Mouse (Mus musculus) stomach, postnatal 0 days (tissue): ENCODE data around the gene Tshz3. TPM values are rescaled to one million over a fixed set of nuclear protein-coding genes. Genes with fewer than 3 reads are reported as not detected.

ENCODE experiments used
- ATAC-seq: fragments of 200-750 bp; cut with Nextera tagmentation; 2 replicates; pipeline ENCODE4 v1.8.0; 2017; ENCODE audit not compliant: low FRiP score, low TSS enrichment
- DNase-seq: peaks from one replicate; pipeline ENCODE4 v3.0.0-alpha.2; 2016; ENCODE audit warnings: low spot score
- H3K27ac ChIP-seq: fragments of 300-500 bp; sonication (generic); replicated peaks from 2 replicates; pipeline ENCODE4 v1.5.1; 2014; ENCODE audit warnings: mild to moderate bottlenecking, control low read depth
- H3K27me3 ChIP-seq: fragments of 300-500 bp; sonication (generic); 2 replicates; pipeline ENCODE4 v1.6.1; 2014; ENCODE audit warnings: low read length; ENCODE audit not compliant: control insufficient read depth, insufficient read depth
- H3K36me3 ChIP-seq: fragments of 300-500 bp; sonication (generic); 2 replicates; pipeline ENCODE4 v1.6.1; 2014; ENCODE audit warnings: low read length, mixed read lengths; ENCODE audit not compliant: control insufficient read depth, insufficient read depth
- H3K4me1 ChIP-seq: fragments of 300-500 bp; sonication (generic); replicated peaks from 2 replicates; pipeline ENCODE4 v1.6.1; 2014; ENCODE audit warnings: antibody characterized with exemption; ENCODE audit not compliant: control insufficient read depth, insufficient read depth
- H3K4me2 ChIP-seq: fragments of 300-500 bp; sonication (generic); replicated peaks from 2 replicates; pipeline ENCODE4 v1.6.1; 2014; ENCODE audit warnings: low read depth, mild to moderate bottlenecking, control low read depth, moderate library complexity
- H3K4me3 ChIP-seq: fragments of 300-500 bp; sonication (generic); 2 replicates; pipeline ENCODE4 v1.5.1; 2014; ENCODE audit warnings: low read depth, low read length, control low read depth
- H3K9ac ChIP-seq: fragments of 300-500 bp; sonication (generic); 2 replicates; pipeline ENCODE4 v1.6.1; 2014; ENCODE audit warnings: mild to moderate bottlenecking, low read length, control low read depth, mixed read lengths
- H3K9me3 ChIP-seq: fragments of 300-500 bp; sonication (generic); 2 replicates; pipeline ENCODE4 v1.6.1; 2016; ENCODE audit warnings: low read length; ENCODE audit not compliant: control insufficient read depth
- CTCF ChIP-seq: IDR thresholded peaks from 2 replicates; pipeline ENCODE4 v1.5.1; 2016; ENCODE audit warnings: antibody characterized with exemption, low read depth, mild to moderate bottlenecking, moderate library complexity
- EP300 ChIP-seq: optimal IDR thresholded peaks from 2 replicates; pipeline ENCODE3; 2016; ENCODE audit warnings: antibody characterized with exemption
- WGBS: fragments of 180-500 bp; shearing (Covaris S2); extraction: QIAGEN DNeasy Blood & Tissue Kit; methylation state at CpG from one replicate; pipeline ENCODE4 v1.1.7; 2014; 5-methylcytosine and 5-hydroxymethylcytosine counted together
- polyA plus RNA-seq: library from polyadenylated mRNA; unstranded; fragments of >200 nt; fragmentation: Nextera tagmentation; extraction: Ambion mirVana; gene quantifications from 2 replicates; pipeline ENCODE4 v1.2.1, GENCODE M21; 2015

Tshz3 gene
- polyA plus RNA-seq, 1 experiment from 2014 or later: 4.3 TPM

GRCm38 (mm10) chr7:36687508-36687907 is 10.4 kb upstream of the Tshz3 start:
- Histone ChIP-seq H3K4me3 (no peak overlapping the region), H3K27ac (no peak overlapping the region), H3K4me1 (no peaks in the 10 kb centered on the region), H3K4me2 (no peak overlapping the region), H3K27me3 (no peaks in the 10 kb centered on the region), H3K9me3 (no peaks in the 10 kb centered on the region), H3K36me3 (no peaks in the 10 kb centered on the region), H3K9ac (no peak overlapping the region)
- ATAC-seq: no peak
- WGBS: 78% methylated on average over 1 of the region's 1 CpGs
- no peak for DNase-seq
- no peak for TF ChIP-seq CTCF

GRCm38 (mm10) chr7:36689049-36689793 is 8.7 kb upstream of the Tshz3 start:
- DNase-seq: no peak
- H3K27ac ChIP-seq: no peak overlapping the region
- H3K9me3 ChIP-seq: no peaks in the 10 kb centered on the region
- H3K27me3 ChIP-seq: no peaks in the 10 kb centered on the region; the same call in 1 of the 2 replicates
- no peak overlapping the region for H3K9ac ChIP-seq
- H3K4me3 ChIP-seq: no peak overlapping the region
- no peaks in the 10 kb centered on the region for H3K4me1 ChIP-seq
- TF ChIP-seq CTCF (no peak), EP300 (no peak)
- 52% methylated on average over 7 of the region's 7 CpGs for WGBS
- no peaks in the 10 kb centered on the region for H3K36me3 ChIP-seq
- ATAC-seq: peak; percentile 10; the same call in 1 of the 2 replicates
- H3K4me2 ChIP-seq: no peak overlapping the region

- Histone ChIP-seq H3K36me3 (no peaks in the 10 kb centered on the region), H3K9me3 (no peaks in the 10 kb centered on the region), H3K9ac (no peak overlapping the region), H3K4me3 (peak overlapping the region; percentile 15; the same call in 1 of the 2 replicates), H3K27ac (no peak overlapping the region), H3K4me2 (peak overlapping the region; percentile 20; the same call in 1 of the 2 replicates), H3K4me1 (no peaks in the 10 kb centered on the region), H3K27me3 (peaks cover 5% of the 10 kb centered on the region; the same call in 1 of the 2 replicates)
- TF ChIP-seq EP300 (no peak), CTCF (peak; percentile 64)
- ATAC-seq (no peak), DNase-seq (peak; percentile 45)
- 8% methylated on average over 19 of the region's 19 CpGs for whole genome bisulfite sequencing
Observed at GRCm38 (mm10) chr7:36690551-36690950, 7.4 kb upstream of the Tshz3 start.

- Histone ChIP-seq H3K9me3 (no peaks in the 10 kb centered on the region), H3K27ac (no peak overlapping the region), H3K36me3 (no peaks in the 10 kb centered on the region), H3K4me3 (peak overlapping the region; percentile 13; the same call in 1 of the 2 replicates), H3K9ac (no peak overlapping the region), H3K4me1 (no peaks in the 10 kb centered on the region), H3K4me2 (peak overlapping the region; percentile 15), H3K27me3 (peaks cover 5% of the 10 kb centered on the region; the same call in 1 of the 2 replicates)
- DNase-seq: no peak
- no peak for ATAC-seq
- TF ChIP-seq EP300 (no peak), CTCF (no peak)
- WGBS: 4% methylated on average over 14 of the region's 14 CpGs
Observed at GRCm38 (mm10) chr7:36691617-36692016, 6.3 kb upstream of the Tshz3 start.

GRCm38 (mm10) chr7:36692381-36692780 is 5.5 kb upstream of the Tshz3 start:
- Histone ChIP-seq H3K9me3 (no peaks in the 10 kb centered on the region), H3K36me3 (no peaks in the 10 kb centered on the region), H3K9ac (no peak overlapping the region), H3K27me3 (peaks cover 5% of the 10 kb centered on the region; the same call in 1 of the 2 replicates), H3K4me3 (peak overlapping the region; percentile 13), H3K4me2 (peak overlapping the region; percentile 15), H3K4me1 (no peaks in the 10 kb centered on the region), H3K27ac (no peak overlapping the region)
- TF ChIP-seq CTCF: no peak
- TF ChIP-seq EP300: no peak
- 31% methylated on average over 5 of the region's 5 CpGs for WGBS
- ATAC-seq (no peak), DNase-seq (no peak)

- Histone ChIP-seq H3K27ac (no peak overlapping the region), H3K9ac (no peak overlapping the region), H3K4me1 (no peaks in the 10 kb centered on the region), H3K4me3 (no peak overlapping the region), H3K27me3 (peaks cover 5% of the 10 kb centered on the region; the same call in 1 of the 2 replicates), H3K4me2 (no peak overlapping the region), H3K9me3 (no peaks in the 10 kb centered on the region), H3K36me3 (no peaks in the 10 kb centered on the region)
- DNase-seq (no peak), ATAC-seq (no peak)
- WGBS: 41% methylated on average over 3 of the region's 3 CpGs
- TF ChIP-seq CTCF (no peak), EP300 (no peak)
Observed at GRCm38 (mm10) chr7:36693081-36693480, 4.8 kb upstream of the Tshz3 start.
